Mouse (Mus musculus): ENCODE measurements at regions not wholly inside any gene's neighbourhood (a gene's known extent, or its start where the extent isn't known, plus 50 kb on each side); places are given as distances from the start of the nearest gene placed in this dataset.

DNA sequence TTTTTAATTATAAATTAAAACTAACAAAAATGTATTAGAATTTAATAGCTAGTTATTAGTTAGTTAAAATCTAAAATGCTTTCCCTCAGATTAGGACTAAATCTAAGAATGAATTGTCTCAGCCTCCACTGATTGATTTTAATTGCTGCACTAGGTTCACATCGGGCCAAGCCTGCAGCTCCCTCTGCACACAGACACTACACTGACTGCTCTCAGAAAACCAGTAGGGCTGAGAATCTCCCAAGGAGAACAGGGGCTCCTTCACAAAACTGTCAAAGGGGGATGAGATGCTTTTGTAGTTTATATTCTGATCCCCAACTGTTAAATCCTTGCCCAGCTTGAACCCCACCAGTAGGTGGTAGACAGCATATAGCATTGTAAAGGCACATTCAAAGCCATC, 151.0 kb upstream of the Pou1f1 start:
- Histone ChIP-seq H3K27ac (ENCODE audit: insufficient read depth, low read depth) (no peak overlapping the region), H3K27me3 (replicated peaks) (no peaks in the 10 kb centered on the region), H3K9me3 (replicated peaks; ENCODE audit: low read length) (peaks cover 3% of the 10 kb centered on the region), H3K36me3 (replicated peaks in 1 of 2; ENCODE audit: control insufficient read depth in 1 of 2, insufficient read depth in 1 of 2, low read length in 1 of 2) (no peaks in the 10 kb centered on the region), H3K4me1 (ENCODE audit: control insufficient read depth in 1 of 2, insufficient read depth in 2 of 2) (no peaks in the 10 kb centered on the region), H3K4me2 (ENCODE audit: insufficient read depth, low read depth, poor library complexity, severe bottlenecking) (no peak overlapping the region), H3K4me3 (replicated peaks in 1 of 3; ENCODE audit: low read depth in 2 of 3, low read length in 2 of 3, poor library complexity in 1 of 3) (no peak overlapping the region), H3K79me2 (replicated peaks; ENCODE audit: control insufficient read depth, extremely low read depth, insufficient read depth, poor library complexity, severe bottlenecking) (no peaks in the 10 kb centered on the region), H3K9ac (ENCODE audit: insufficient read depth, low read depth) (no peak overlapping the region)
- dilution Hi-C loops (cut with MboI; ENCODE audit: extremely low pct_ligation_motif_present, extremely low pct_unique_long_range_greater_than_20kb, low sequenced_read_pairs) = no loop called here
- in situ Hi-C loops (cut with MboI; ENCODE audit: low pct_ligation_motif_present, low pct_unique_long_range_greater_than_20kb, low sequenced_read_pairs) = no loop called here
- TF ChIP-seq MXI1 (IDR thresholded peaks at IDR 0.05; ENCODE audit: low read depth, low read length) (no peak), MEF2A (IDR thresholded peaks at IDR 0.05; ENCODE audit: borderline replicate concordance, low read depth, low read length) (no peak), MAX (IDR thresholded peaks at IDR 0.05; ENCODE audit: low read length) (no peak), POLR2AphosphoS2 (IDR thresholded peaks at IDR 0.05; ENCODE audit: low read depth, low read length) (no peak), PAX5 (IDR thresholded peaks at IDR 0.05; ENCODE audit: low read length) (no peak), CHD2 (IDR thresholded peaks at IDR 0.05; ENCODE audit: low read length) (no peak), USF1 (IDR thresholded peaks at IDR 0.05; ENCODE audit: low read depth, low read length) (no peak), POLR2A (IDR thresholded peaks at IDR 0.05; ENCODE audit: low read depth, low read length) (no peak), MAFK (IDR thresholded peaks at IDR 0.05; ENCODE audit: insufficient replicate concordance, low read length) (no peak), RCOR1 (conservative IDR thresholded peaks at IDR 0.05; ENCODE audit: low read depth, low read length) (no peak), HCFC1 (IDR thresholded peaks at IDR 0.05; ENCODE audit: low read depth, low read length) (no peak), SIN3A (IDR thresholded peaks at IDR 0.05; ENCODE audit: low read length) (no peak), ZMIZ1 (IDR thresholded peaks at IDR 0.05; ENCODE audit: low read depth, low read length) (no peak), EP300 (IDR thresholded peaks at IDR 0.05; ENCODE audit: low read length) (no peak)
- DNase-seq (ENCODE audit: extremely low read depth) = no peak

DNA sequence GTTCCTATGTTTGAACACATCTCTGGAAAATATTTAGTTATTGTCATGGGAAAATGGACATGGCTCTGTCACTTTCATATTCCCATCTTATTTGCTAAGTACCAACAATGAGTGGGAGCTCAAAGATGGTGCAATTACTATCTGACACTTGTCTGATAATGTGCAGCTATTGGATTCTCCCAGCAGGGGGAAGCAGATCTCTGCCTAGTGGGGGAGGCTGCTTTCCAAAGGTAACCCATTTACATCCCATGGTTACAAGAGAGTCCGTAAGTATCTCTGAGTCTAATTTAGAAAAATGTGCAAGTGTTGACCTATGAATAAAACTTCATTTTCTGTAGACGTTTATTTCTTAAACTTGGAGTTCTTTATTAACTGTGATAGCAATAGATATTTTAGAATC, 149.4 kb upstream of the Pou1f1 start:
- H3K27ac ChIP-seq (ENCODE audit: insufficient read depth, low read depth) = no peak overlapping the region
- peak; percentile 57 to 80 for TF ChIP-seq CTCF (conservative IDR thresholded peaks at IDR 0.05 in 1 of 2, IDR thresholded peaks at IDR 0.05 in 1 of 2; ENCODE audit: low read depth in 2 of 2, low read length in 2 of 2)
- peak; percentile 82 for TF ChIP-seq RAD21 (IDR thresholded peaks at IDR 0.05; ENCODE audit: low read depth, low read length)
- TF ChIP-seq SMC3 (IDR thresholded peaks at IDR 0.05; ENCODE audit: low read depth, low read length) = peak; percentile 75
- TF ChIP-seq SIN3A (IDR thresholded peaks at IDR 0.05; ENCODE audit: low read length) = no peak
- H3K9ac ChIP-seq (ENCODE audit: insufficient read depth, low read depth) = no peak overlapping the region
- in situ Hi-C loops (cut with MboI; ENCODE audit: low pct_ligation_motif_present, low pct_unique_long_range_greater_than_20kb, low sequenced_read_pairs) (no loop called here), dilution Hi-C loops (cut with MboI; ENCODE audit: extremely low pct_ligation_motif_present, extremely low pct_unique_long_range_greater_than_20kb, low sequenced_read_pairs) (no loop called here)
- no peaks in the 10 kb centered on the region for H3K36me3 ChIP-seq (replicated peaks in 1 of 2; ENCODE audit: control insufficient read depth in 1 of 2, insufficient read depth in 1 of 2, low read length in 1 of 2)
- peak; percentile 42 for DNase-seq (ENCODE audit: extremely low read depth)
- no peaks in the 10 kb centered on the region for H3K4me1 ChIP-seq (ENCODE audit: control insufficient read depth in 1 of 2, insufficient read depth in 2 of 2)
- H3K79me2 ChIP-seq (replicated peaks; ENCODE audit: control insufficient read depth, extremely low read depth, insufficient read depth, poor library complexity, severe bottlenecking) = no peaks in the 10 kb centered on the region
- peaks cover 3% of the 10 kb centered on the region for H3K9me3 ChIP-seq (replicated peaks; ENCODE audit: low read length)
- no peak overlapping the region for H3K4me3 ChIP-seq (replicated peaks in 1 of 3; ENCODE audit: low read depth in 2 of 3, low read length in 2 of 3, poor library complexity in 1 of 3)
- no peaks in the 10 kb centered on the region for H3K27me3 ChIP-seq (replicated peaks)
- H3K4me2 ChIP-seq (ENCODE audit: insufficient read depth, low read depth, poor library complexity, severe bottlenecking) = no peak overlapping the region
